Mouse (Mus musculus) lung, postnatal 0 days (tissue): ENCODE measurements at regions not wholly inside any gene's neighbourhood (a gene's known extent, or its start where the extent isn't known, plus 50 kb on each side); places are given as distances from the start of the nearest gene placed in this dataset.

Experiments
- CTCF ChIP-seq: IDR thresholded peaks from 2 replicates; pipeline ENCODE4 v1.5.1; 2016; ENCODE audit warnings: antibody characterized with exemption, mild to moderate bottlenecking
- EP300 ChIP-seq: IDR thresholded peaks from 2 replicates; pipeline ENCODE4 v1.6.1; 2016; ENCODE audit warnings: antibody characterized with exemption, mild to moderate bottlenecking, control low read depth

DNA sequence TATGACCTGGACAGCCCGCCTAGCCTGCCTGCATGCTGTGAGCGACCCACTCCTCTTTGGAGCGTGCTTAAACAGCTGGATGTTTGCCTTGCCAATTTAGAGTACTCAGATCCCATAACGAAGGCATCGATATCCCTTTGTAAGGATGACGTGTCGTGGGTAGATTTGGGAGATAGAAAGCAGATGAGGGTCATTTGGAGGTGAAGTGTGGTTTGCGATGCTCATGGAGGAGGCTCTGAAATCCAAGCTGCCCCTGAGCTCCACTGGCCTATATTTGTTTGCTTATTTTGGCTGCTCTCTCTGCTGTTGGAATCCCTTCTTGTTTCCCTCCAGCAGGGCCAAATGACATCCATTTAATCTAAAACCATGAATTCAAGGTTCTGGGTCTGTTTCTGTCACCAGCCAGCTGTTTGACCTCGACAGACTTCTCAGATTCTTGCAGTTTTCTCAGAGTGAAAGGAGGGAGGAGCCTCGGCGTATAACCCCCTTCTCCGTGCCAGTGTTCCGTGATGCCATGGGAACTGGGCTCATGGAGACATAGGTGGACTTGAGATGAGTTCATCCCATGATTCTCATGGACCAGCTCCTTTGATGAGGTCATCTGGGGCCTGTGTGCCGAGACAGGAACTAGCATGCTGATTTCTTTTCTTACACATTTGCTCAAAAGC is 144.7 kb upstream of the Mki67 start:
- TF ChIP-seq CTCF, result no peak
- no peak for TF ChIP-seq EP300
